Mouse (Mus musculus): ENCODE data around the gene 9130230L23Rik. TPM values are rescaled to one million over a fixed set of nuclear protein-coding genes. Genes with fewer than 3 reads are reported as not detected.

The 9130230L23Rik gene
- total RNA-seq, 2 experiments from 2014 or later: not detected

- intact Hi-C loops (cut with DNase I): no loop called here
- DNase-seq (ENCODE audit: low spot score): no peak
These were observed 47.7 kb downstream of the 9130230L23Rik start for GRCm38 (mm10) chr5:65956144-65957008.

DNA sequence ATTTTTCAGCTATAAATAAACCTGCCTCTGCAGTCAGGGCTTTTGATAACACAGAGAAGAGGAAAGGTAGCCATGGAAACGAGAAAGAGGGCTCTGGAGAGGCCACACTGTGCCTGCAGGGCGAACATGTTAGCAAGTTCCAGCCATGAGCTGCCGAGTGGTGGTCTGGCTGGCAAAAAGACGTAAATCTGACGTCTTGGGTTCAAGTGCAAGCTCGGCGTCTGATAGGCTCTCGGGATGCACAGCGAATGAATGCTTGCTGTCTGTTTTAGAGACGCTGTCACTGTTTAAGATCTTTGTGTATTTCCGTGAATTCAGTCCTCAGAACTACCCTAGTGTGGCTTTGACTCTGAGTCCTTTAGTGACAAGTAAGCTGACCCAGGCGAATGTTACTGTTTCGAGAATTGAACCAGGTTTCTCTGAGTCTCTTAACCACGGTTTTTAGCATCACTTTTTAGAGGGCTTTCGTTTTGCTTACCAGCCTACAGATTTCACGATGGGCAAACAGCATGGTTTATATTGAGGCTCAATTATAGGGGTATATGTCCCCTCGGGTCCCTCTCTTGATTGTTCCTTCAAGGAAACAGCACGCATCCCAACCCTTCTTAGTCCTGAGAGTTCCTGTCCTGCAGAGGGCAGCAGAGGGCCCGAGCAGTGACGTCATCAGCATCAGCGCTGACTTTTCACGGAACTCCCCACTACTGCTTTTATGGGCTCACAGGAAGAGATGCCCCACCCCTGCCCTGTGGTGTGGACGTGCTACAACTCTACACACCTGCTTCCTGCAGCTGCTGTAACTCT, 48.5 kb downstream of the 9130230L23Rik start:
- peak; percentile 61 for DNase-seq (ENCODE audit: low spot score)
- intact Hi-C loops (cut with DNase I): no loop called here

DNA sequence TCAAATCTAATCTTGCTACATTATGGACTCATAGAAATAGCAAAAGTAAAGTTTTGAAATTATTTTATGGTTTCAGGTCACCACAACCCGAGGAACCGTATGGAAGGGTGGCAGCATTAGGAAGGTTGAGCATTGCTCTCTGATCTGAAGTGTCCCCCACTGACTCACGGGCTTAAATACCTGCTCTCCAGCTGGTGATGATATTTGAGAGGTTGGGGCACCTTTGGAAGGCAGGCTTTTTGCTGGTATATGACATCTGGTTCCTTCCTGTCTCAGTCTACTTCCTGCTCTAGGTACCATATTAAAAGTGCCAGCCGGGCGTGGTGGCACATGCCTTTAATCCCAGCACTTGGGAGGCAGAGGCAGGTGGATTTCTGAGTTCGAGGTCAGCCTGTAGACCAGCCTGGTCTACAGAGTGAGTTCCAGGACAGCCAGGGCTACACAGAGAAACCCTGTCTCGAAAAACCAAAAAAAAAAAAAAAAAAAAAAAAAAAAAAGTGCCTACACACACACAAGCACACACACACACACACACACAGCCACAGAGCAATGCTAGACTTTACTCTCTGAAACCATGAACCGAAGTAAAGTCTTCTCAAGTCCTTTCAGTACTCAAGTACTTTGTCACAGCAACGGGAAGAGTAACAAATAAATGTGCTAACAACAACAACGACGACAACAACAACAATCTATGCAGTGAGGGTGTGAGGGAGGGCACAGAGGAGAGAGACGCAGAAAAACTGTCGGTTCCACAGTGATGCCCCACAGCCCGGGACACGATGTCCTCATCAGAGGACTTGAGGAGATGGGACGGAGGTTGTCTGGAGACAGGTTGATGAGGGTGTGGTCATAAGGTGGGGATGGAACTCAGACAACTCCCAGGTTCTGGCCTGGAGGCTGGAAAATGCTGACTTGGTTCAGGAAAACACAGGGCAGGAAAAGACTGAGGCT, 49.7 kb downstream of the 9130230L23Rik start:
- DNase-seq (ENCODE audit: low spot score): no peak
- intact Hi-C loops (cut with DNase I): no loop called here

DNA sequence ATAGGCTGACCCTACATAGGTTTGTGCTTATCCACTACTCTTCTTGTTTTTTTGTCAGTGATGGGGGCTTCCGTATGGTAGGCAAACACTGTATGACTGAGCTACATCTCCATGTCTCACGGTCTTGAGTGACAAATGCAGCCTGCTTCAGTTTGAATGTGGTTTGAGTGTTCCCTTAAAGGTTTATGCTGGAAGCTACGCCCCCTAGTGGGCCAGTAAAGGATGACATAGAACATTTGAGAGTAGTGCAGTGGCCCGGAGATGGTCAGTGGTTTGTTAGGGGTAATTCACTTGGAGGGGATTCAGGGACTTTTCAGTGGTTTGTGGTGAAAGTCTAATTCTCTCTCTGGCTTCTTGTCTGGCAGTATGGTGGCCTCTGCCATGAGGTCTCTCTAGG, 52.6 kb downstream of the 9130230L23Rik start:
- intact Hi-C loops (cut with DNase I): no loop called here
- DNase-seq (ENCODE audit: low spot score): no peak

DNA sequence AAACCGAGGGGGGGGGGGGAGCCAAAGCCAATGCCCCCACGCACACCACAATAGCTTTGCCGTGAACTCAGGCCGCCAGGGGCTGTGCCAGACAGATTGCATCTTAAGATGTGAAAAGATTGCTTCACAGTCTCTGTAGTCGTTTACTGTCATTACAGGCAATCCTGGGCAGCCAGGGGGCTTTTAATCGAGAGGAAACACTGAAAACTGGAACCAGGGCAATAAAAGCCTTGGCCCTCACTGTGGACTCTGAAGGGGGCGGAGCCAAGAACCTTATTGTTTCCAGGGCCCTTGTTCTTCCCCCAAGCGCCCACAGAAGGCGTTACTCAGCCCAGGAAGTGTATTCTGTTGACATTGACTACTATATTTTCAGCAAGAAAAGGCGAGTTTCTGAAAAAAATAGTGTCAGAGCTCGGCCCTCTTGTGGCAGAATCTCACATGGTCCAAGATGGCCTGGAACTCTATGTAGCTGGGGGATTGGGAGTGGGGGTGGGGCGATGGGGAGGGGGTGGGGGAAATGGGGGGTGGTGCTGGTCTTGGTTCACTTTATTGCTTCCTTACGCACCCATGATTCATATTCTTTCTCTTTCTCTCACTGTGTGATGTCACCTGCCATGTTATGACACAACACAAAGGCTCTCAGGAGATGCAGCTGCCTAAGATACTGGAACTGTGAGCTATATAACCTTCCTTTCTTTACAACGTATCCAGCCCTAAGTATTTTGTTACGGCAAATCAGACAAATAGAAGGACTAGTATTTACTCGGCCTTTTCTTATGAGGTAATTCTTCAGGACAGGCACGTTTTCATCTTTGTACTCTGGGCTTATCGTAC, 53.2 kb downstream of the 9130230L23Rik start:
- intact Hi-C loops (cut with DNase I): no loop called here
- DNase-seq (ENCODE audit: low spot score): no peak

DNA sequence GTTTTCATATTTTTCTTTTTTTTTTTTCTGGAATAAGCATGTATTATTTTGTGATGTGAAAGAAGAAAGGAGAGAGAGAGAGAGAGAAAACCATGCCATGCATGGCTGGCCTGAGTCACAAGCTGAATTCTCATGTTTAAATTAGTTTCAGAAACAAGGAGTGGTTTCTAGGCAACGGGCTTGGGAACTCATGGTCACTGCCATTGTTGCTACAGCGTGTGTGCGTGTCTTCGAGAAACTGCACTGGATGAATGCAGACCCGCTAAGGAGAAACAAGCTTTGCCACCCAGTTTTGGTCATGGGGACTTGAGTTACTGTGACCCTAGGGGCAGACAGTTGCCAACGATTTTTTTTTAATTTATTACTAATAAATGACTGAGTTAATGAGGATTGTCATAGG, 53.8 kb downstream of the 9130230L23Rik start:
- no peak for DNase-seq (ENCODE audit: low spot score)
- intact Hi-C loops (cut with DNase I): no loop called here

GRCm38 (mm10) chr5:65949822-65950221, 54.3 kb downstream of the 9130230L23Rik start:
- intact Hi-C loops (cut with DNase I): no loop called here

GRCm38 (mm10) chr5:65941145-65941544, 62.9 kb downstream of the 9130230L23Rik start:
- DNase-seq (ENCODE audit: low spot score): no peak
- intact Hi-C loops (cut with DNase I): no loop called here

More at GRCm38 (mm10) chr5:65949822-65950221, 54.3 kb downstream of the 9130230L23Rik start:
- no peak for DNase-seq (ENCODE audit: low spot score)

- DNase-seq (ENCODE audit: low spot score): peak; percentile 33
- intact Hi-C loops (cut with DNase I): loop anchor here (1.0 to 5.0 kb wide), 3 partner anchors 115 to 226 kb away; partner anchors contain the start of gene N4bp2
These were observed 65.9 kb downstream of the 9130230L23Rik start for GRCm38 (mm10) chr5:65937998-65938715.

DNA sequence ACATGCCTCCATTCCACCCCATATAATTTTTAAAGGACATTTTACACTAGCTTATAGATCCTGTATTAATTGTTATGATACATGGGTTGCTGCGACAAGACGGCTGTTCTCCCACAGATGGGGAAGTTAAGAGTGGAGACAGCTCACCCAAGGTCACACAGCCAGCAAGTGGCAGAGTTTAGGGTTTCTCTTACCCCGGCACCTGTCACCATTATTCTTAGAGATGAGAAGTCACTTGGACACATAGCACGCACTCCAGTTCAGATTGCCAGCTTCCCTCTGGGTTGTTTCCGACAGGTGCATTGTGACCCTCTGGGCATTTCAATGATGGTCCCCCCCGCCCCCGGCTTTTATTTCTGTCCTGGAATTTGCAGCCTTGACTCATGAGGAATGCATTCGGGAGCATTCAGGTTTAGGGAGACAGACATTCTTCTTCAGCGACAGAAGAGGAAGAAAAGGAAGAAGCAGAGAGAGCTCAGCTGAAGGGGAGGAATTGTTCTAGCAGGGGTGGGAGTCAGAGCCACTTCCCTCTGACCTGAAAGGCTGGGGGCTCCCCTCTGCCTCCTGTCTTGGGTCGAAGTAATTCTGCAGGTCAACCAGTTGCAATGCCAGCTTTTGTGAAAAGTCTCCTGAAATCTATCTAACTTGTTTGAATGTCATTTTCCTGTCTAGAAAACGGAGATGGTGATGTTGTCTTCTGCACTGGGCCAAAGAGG, 66.9 kb downstream of the 9130230L23Rik start:
- intact Hi-C loops (cut with DNase I): loop anchor here (5.0 kb wide), 1 partner anchor 225 kb away; no protein-coding TSS in a partner anchor
- no peak for DNase-seq (ENCODE audit: low spot score)

DNA sequence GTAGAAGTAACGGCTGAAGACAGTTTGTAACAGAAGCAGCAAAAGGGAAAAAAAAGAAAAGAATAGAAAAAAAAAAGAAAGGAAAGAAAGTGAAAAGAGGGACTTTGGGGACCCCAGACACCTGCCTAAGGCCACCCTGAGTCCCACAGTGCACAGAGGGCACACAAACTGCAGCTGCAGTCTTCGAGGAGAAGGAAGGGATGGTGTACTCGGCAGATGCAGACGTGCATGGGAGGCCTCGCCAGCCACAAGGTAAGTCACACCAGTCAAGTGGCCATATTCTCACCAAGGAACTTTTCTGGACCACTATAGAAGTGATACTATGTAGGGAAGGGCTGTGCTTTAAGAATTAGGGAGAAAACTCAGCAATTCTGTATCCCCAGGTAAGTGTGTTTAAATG, 69.3 kb downstream of the 9130230L23Rik start, which contains the start of gene Chrna9:
TSS of gene Chrna9 (plus strand) at position 139 of the 400 bp plus-strand sequence.
- intact Hi-C loops (cut with DNase I): loop anchor here (5.0 kb wide), 1 partner anchor 222 kb away; no protein-coding TSS in a partner anchor

GRCm38 (mm10) chr5:65933764-65934163, 70.3 kb downstream of the 9130230L23Rik start:
- no peak for DNase-seq (ENCODE audit: low spot score)
- intact Hi-C loops (cut with DNase I): no loop called here

More for the DNA sequence above, 69.3 kb downstream of the 9130230L23Rik start, which contains the start of gene Chrna9:
- no peak for DNase-seq (ENCODE audit: low spot score)

DNA sequence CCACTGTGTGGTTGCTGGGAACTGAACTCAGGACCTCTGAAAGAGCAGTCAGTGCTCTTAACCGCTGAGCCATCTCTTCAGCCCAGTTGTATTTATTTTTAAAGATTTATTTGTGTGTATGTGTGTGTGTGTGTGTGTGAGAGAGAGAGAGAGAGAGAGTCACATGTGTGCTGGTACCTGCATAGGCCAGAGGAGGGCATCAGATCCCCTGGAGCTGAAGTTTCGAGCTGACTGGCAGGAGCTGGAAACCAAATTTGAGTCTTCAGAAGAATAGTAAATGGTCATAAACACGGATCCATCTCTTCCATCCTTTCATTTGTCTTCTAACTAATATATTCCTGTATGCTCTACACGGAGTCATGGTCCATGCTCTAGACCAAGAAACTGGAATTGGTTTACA, 70.8 kb downstream of the 9130230L23Rik start:
- intact Hi-C loops (cut with DNase I): no loop called here
- DNase-seq (ENCODE audit: low spot score): no peak

DNA sequence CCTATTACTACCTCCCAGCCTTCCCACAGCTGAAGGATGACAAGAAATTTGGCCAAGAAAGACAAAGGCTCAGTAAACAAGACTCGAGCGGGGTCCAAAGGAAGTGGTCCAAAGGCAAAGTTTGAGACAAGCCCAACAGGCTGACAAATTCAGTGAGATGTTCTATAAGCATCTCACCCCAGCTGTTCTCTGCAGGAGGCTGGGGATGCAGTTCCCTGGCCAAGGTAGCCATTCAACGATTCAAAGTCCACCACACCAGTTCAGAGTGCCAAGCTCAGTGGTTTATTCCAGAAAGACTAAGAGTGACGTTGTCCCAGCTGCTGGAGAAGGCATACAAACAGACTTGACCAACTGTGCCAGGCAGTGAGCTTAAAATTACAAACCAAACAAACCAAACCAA, 73.9 kb downstream of the 9130230L23Rik start:
- intact Hi-C loops (cut with DNase I): no loop called here

More for the DNA sequence above, 73.9 kb downstream of the 9130230L23Rik start:
- DNase-seq (ENCODE audit: low spot score): no peak

Data from heart, postnatal 25 days (tissue).